8 mouse cellular contexts compared by ENCODE assay signal in the genomic region with DNA sequence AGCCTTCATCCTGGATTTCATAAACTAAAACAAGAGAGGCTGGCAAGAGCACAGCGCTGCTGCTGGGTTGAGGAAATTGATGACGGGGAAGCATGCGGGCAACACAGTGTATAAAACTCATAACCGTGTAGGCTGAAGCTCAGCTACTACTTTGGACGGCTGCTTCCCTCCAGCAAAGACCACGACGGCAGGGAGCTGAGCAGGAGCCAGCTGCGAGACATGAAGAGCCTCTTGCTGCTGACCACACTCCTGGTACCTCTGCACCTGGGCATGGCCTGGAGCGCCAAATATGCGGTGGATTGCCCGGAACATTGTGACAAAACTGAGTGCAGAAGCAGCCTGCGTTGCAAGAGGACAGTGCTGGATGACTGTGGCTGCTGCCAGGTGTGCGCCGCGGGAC. TPM values are rescaled to one million over a fixed set of nuclear protein-coding genes. Genes with fewer than 3 reads are reported as not detected.
DNase-seq lines count a peak whose midpoint lies in the region; ATAC-seq and TF ChIP-seq lines count a peak whose summit lies in the region.

TSS of gene Esm1 (plus strand) at position 36 of the 400 bp plus-strand sequence.

- intact Hi-C loops in left cerebral cortex, postnatal 36 days (cut with DNase I): no loop called here

- no peak for TF ChIP-seq POLR2A in thymus, adult 2 months (IDR thresholded peaks at IDR 0.05; ENCODE audit: control insufficient read depth, extremely low read depth, insufficient read depth, low read length, poor library complexity)

- no peak within 1 kb of the TSS; the same call in 1 of the 2 replicates for H3K9ac ChIP-seq in lung, embryonic 14.5 days

- WGBS in thymus, adult 2 months: 10% methylated on average over 15 of the region's 15 CpGs
- 27% methylated on average over 15 of the region's 15 CpGs for whole genome bisulfite sequencing in lung, embryonic 14.5 days

- no peaks in the 10 kb centered on the region for H3K9me3 ChIP-seq in lung, embryonic 14.5 days (ENCODE audit: low read depth, low read length)

- peak; percentile 9 to 32 for DNase-seq in adrenal gland, adult (ENCODE audit: inconsistent age in 2 of 2, low spot score in 1 of 2)
- no peak for DNase-seq in adrenal gland, adult 18-20 months (ENCODE audit: low spot score in 2 of 2)
- no peak for DNase-seq in thymus, adult 2 months
- DNase-seq in thymus, adult 18-20 months: no peak
- DNase-seq in lung, embryonic 14.5 days: peak; percentile 20
- DNase-seq in left cerebral cortex, postnatal 36 days (ENCODE audit: low spot score in 2 of 2): no peak

- H3K27me3 ChIP-seq in thymus, adult 2 months (ENCODE audit: control insufficient read depth, insufficient read depth, low read length): no peaks in the 10 kb centered on the region
- peaks cover 12% of the 10 kb centered on the region; the same call in 1 of the 2 replicates for H3K27me3 ChIP-seq in lung, embryonic 14.5 days (ENCODE audit: insufficient read depth, low read length)

- no peak within 1 kb of the TSS for H3K27ac ChIP-seq in thymus, adult 2 months (ENCODE audit: control insufficient read depth, insufficient read depth, low read length)
- no peak within 1 kb of the TSS for H3K27ac ChIP-seq in lung, embryonic 14.5 days (ENCODE audit: low read depth)

- peak within 1 kb of the TSS; percentile 47 for H3K4me2 ChIP-seq in lung, embryonic 14.5 days

- peaks cover 18% of the 10 kb centered on the region for H3K4me1 ChIP-seq in thymus, adult 2 months (replicated peaks; ENCODE audit: control insufficient read depth, insufficient read depth, low read length)
- no peaks in the 10 kb centered on the region for H3K4me1 ChIP-seq in lung, embryonic 14.5 days (ENCODE audit: insufficient read depth)

- peak within 1 kb of the TSS; percentile 32 for H3K4me3 ChIP-seq in thymus, adult 2 months (ENCODE audit: control insufficient read depth, insufficient read depth, low read length)
- H3K4me3 ChIP-seq in lung, embryonic 14.5 days (ENCODE audit: low read depth, low read length): peak within 1 kb of the TSS; percentile 17; the same call in 1 of the 2 replicates

- H3K36me3 ChIP-seq in thymus, adult 2 months (ENCODE audit: control insufficient read depth, insufficient read depth, low read length): no peaks in the 10 kb centered on the region
- no peaks in the 10 kb centered on the region for H3K36me3 ChIP-seq in lung, embryonic 14.5 days (ENCODE audit: insufficient read depth)

- ATAC-seq in lung, embryonic 14.5 days (ENCODE audit: insufficient read depth): no peak; the same call in 1 of the 2 replicates
- no peak for ATAC-seq in erythroblast, adult 5-6 weeks (replicated peaks; ENCODE audit: low FRiP score, poor library complexity, severe bottlenecking)
- ATAC-seq in erythroid progenitor cell, adult 5-6 weeks (replicated peaks; ENCODE audit: low FRiP score, poor library complexity, severe bottlenecking): no peak

- TF ChIP-seq CTCF in thymus, adult 2 months (IDR thresholded peaks at IDR 0.05; ENCODE audit: borderline replicate concordance, control insufficient read depth, extremely low read depth, insufficient read depth, low read length, poor library complexity): no peak
- TF ChIP-seq CTCF in lung, embryonic 14.5 days (IDR thresholded peaks at IDR 0.05; ENCODE audit: low read depth): no peak

RNA-seq across cellular contexts. Expression of gene Esm1, which starts in this region (rescaled TPM):
- total RNA-seq in adrenal gland, adult 18-20 months (2021): 10 to 100 TPM in 1 of 2 experiments, 1 to 10 TPM in 1; 6.1 to 16.7 TPM
- 0.58 and 0.73 TPM in 2 replicates for polyA plus RNA-seq in thymus, adult 2 months (2012; rRNA removed)
- polyA plus RNA-seq in lung, embryonic 14.5 days (2014; fragmentation: Nextera tagmentation; extraction: Ambion mirVana): 1.6 and 2.2 TPM in 2 replicates
- total RNA-seq in erythroblast, adult 5-6 weeks (2015; ENCODE audit: low replicate concordance): 1.0 TPM in 1 of 2 replicates, not detected in the other
- 0.60 TPM in 1 of 2 replicates, not detected in the other for total RNA-seq in erythroblast, adult 5-6 weeks (2017; ENCODE audit: low replicate concordance)
- 1.8 TPM in 1 of 2 replicates, not detected in the other for total RNA-seq in erythroid progenitor cell, adult 5-6 weeks (2015; ENCODE audit: low replicate concordance)
- total RNA-seq in erythroid progenitor cell, adult 5-6 weeks (2017; ENCODE audit: low replicate concordance): 1.9 TPM in 1 of 2 replicates, not detected in the other
- total RNA-seq in left cerebral cortex, postnatal 36 days (2021): under 1 TPM; 0.25 to 0.32 TPM

Comparison
In these comparisons a context has a peak if more than half of its experiments do, and no peak if none do; other contexts are left out.
1. DNase-seq: peak in adrenal gland, adult (2 of 2) and lung, embryonic 14.5 days (single experiment); none in adrenal gland, adult 18-20 months (0 of 2), thymus, adult 2 months (single experiment), thymus, adult 18-20 months (0 of 2) and left cerebral cortex, postnatal 36 days (0 of 2).